Mouse (Mus musculus) forebrain, embryonic 11.5 days (tissue): ENCODE measurements around the gene Scyl1. TPM values are rescaled to one million over a fixed set of nuclear protein-coding genes. Genes with fewer than 3 reads are reported as not detected.

Experiments used
- ATAC-seq: fragments of 200-750 bp; cut with Nextera tagmentation; replicated peaks from 2 replicates; pipeline ENCODE4 v1.8.0; 2017; ENCODE audit warnings: moderate TSS enrichment; ENCODE audit not compliant: low FRiP score
- DNase-seq: peaks from one replicate; pipeline ENCODE4 v3.0.0-alpha.2; 2017; ENCODE audit warnings: low spot score
- H3K27ac ChIP-seq: fragments of 300-500 bp; sonication (generic); 2 replicates; pipeline ENCODE4 v1.5.1; 2014; ENCODE audit warnings: low read depth, low read length
- H3K27me3 ChIP-seq: fragments of 300-500 bp; sonication (generic); 2 replicates; pipeline ENCODE4 v1.6.1; 2014; ENCODE audit warnings: mild to moderate bottlenecking, low read length, mixed read lengths; ENCODE audit not compliant: control insufficient read depth, insufficient read depth
- H3K36me3 ChIP-seq: fragments of 300-500 bp; sonication (generic); 2 replicates; pipeline ENCODE4 v1.6.1; 2014; ENCODE audit warnings: mild to moderate bottlenecking, low read length, moderate library complexity, mixed read lengths; ENCODE audit not compliant: control insufficient read depth, insufficient read depth
- H3K4me1 ChIP-seq: fragments of 300-500 bp; sonication (generic); replicated peaks from 2 replicates; pipeline ENCODE4 v1.6.1; 2014; ENCODE audit warnings: low read length, mixed read lengths; ENCODE audit not compliant: control insufficient read depth, insufficient read depth
- H3K4me2 ChIP-seq: fragments of 300-500 bp; sonication (generic); 2 replicates; pipeline ENCODE4 v1.6.1; 2014; ENCODE audit warnings: low read depth, mild to moderate bottlenecking, low read length, moderate library complexity, mixed read lengths; ENCODE audit not compliant: severe bottlenecking
- H3K4me3 ChIP-seq: fragments of 300-500 bp; sonication (generic); 2 replicates; pipeline ENCODE4 v1.5.1; 2014; ENCODE audit warnings: low read depth, low read length
- H3K9ac ChIP-seq: fragments of 300-500 bp; sonication (generic); 2 replicates; pipeline ENCODE4 v1.6.1; 2014; ENCODE audit warnings: low read length
- H3K9me3 ChIP-seq: fragments of 300-500 bp; sonication (generic); 2 replicates; pipeline ENCODE4 v1.6.1; 2016; ENCODE audit warnings: low read length, mixed read lengths; ENCODE audit not compliant: control insufficient read depth
- WGBS: fragments of 180-500 bp; shearing (Covaris S2); extraction: QIAGEN DNeasy Blood & Tissue Kit; methylation state at CpG from one replicate; pipeline ENCODE4 v1.1.7; 2014; 5-methylcytosine and 5-hydroxymethylcytosine counted together
- polyA plus RNA-seq: library from polyadenylated mRNA; unstranded; fragments of >200 nt; fragmentation: Nextera tagmentation; extraction: Ambion mirVana; gene quantifications from 2 replicates; pipeline ENCODE4 v1.2.1, GENCODE M21; 2014

Gene Scyl1
- polyA plus RNA-seq, 1 experiment from 2014 or later: 65.2 TPM

- no peak for ATAC-seq
- Histone ChIP-seq H3K9ac (no peak overlapping the region), H3K9me3 (no peaks in the 10 kb centered on the region), H3K4me2 (no peak overlapping the region), H3K4me1 (peaks cover 6% of the 10 kb centered on the region; the same call in 1 of the 2 replicates), H3K36me3 (no peaks in the 10 kb centered on the region; the same call in 1 of the 2 replicates), H3K4me3 (no peak overlapping the region), H3K27ac (no peak overlapping the region), H3K27me3 (no peaks in the 10 kb centered on the region)
- DNase-seq: no peak
- 76% methylated on average over 5 of the region's 5 CpGs for WGBS
Measured at GRCm38 (mm10) chr19:5713255-5713654, 58.0 kb downstream of the Scyl1 start.

- H3K27me3 ChIP-seq: no peaks in the 10 kb centered on the region
- no peak overlapping the region for H3K4me3 ChIP-seq
- no peak overlapping the region for H3K9ac ChIP-seq
- H3K36me3 ChIP-seq: no peaks in the 10 kb centered on the region; the same call in 1 of the 2 replicates
- 91% methylated on average over 14 of the region's 14 CpGs for WGBS
- H3K27ac ChIP-seq: no peak overlapping the region
- ATAC-seq: no peak
- H3K9me3 ChIP-seq: no peaks in the 10 kb centered on the region
- peaks cover 6% of the 10 kb centered on the region; the same call in 1 of the 2 replicates for H3K4me1 ChIP-seq
- no peak overlapping the region for H3K4me2 ChIP-seq
- no peak for DNase-seq
Measured at GRCm38 (mm10) chr19:5711907-5712460, 59.2 kb downstream of the Scyl1 start.

- DNase-seq: no peak
- no peak overlapping the region for H3K4me2 ChIP-seq
- no peaks in the 10 kb centered on the region for H3K9me3 ChIP-seq
- peaks cover 3% of the 10 kb centered on the region; the same call in 1 of the 2 replicates for H3K4me1 ChIP-seq
- H3K4me3 ChIP-seq: no peak overlapping the region
- ATAC-seq: no peak
- H3K27ac ChIP-seq: no peak overlapping the region
- no peaks in the 10 kb centered on the region; the same call in 1 of the 2 replicates for H3K36me3 ChIP-seq
- 10% methylated on average over 3 of the region's 3 CpGs for WGBS
- H3K9ac ChIP-seq: no peak overlapping the region
- H3K27me3 ChIP-seq: no peaks in the 10 kb centered on the region
Measured at GRCm38 (mm10) chr19:5711218-5711617, 60.0 kb downstream of the Scyl1 start.

GRCm38 (mm10) chr19:5710581-5710980 is 60.6 kb downstream of the Scyl1 start:
- 78% methylated on average over 7 of the region's 8 CpGs for WGBS
- no peak overlapping the region for H3K9ac ChIP-seq
- no peak overlapping the region for H3K27ac ChIP-seq
- H3K4me2 ChIP-seq: no peak overlapping the region
- H3K4me1 ChIP-seq: peaks cover under 1% of the 10 kb centered on the region; the same call in 1 of the 2 replicates
- H3K27me3 ChIP-seq: no peaks in the 10 kb centered on the region
- no peak overlapping the region for H3K4me3 ChIP-seq
- ATAC-seq (no peak), DNase-seq (no peak)
- H3K9me3 ChIP-seq: no peaks in the 10 kb centered on the region
- no peaks in the 10 kb centered on the region; the same call in 1 of the 2 replicates for H3K36me3 ChIP-seq

- DNase-seq (no peak), ATAC-seq (no peak)
- Histone ChIP-seq H3K4me3 (no peak overlapping the region), H3K4me1 (no peaks in the 10 kb centered on the region), H3K9ac (no peak overlapping the region), H3K27me3 (no peaks in the 10 kb centered on the region), H3K9me3 (no peaks in the 10 kb centered on the region), H3K27ac (no peak overlapping the region), H3K4me2 (no peak overlapping the region), H3K36me3 (no peaks in the 10 kb centered on the region; the same call in 1 of the 2 replicates)
- 95% methylated on average over 6 of the region's 6 CpGs for whole genome bisulfite sequencing
Measured at GRCm38 (mm10) chr19:5710068-5710467, 61.2 kb downstream of the Scyl1 start.

Other genes with a start within 250 kb of the Scyl1 start
- 0.11 and 0.35 TPM in 2 replicates for gene Ovol1, start 210.8 kb downstream of the Scyl1 start, polyA plus RNA-seq
- 1.9 and 2.5 TPM in 2 replicates for gene Ap5b1, start 203.4 kb downstream of the Scyl1 start, polyA plus RNA-seq
- 158 and 198 TPM in 2 replicates for gene Rnaseh2c, start 169.5 kb downstream of the Scyl1 start, polyA plus RNA-seq
- gene Kat5, start 161.2 kb downstream of the Scyl1 start, polyA plus RNA-seq: 38.0 and 38.9 TPM in 2 replicates
- 37.8 and 39.9 TPM in 2 replicates for gene Rela, start 133.9 kb downstream of the Scyl1 start, polyA plus RNA-seq
- 18.4 and 19.9 TPM in 2 replicates for gene Sipa1, start 107.7 kb downstream of the Scyl1 start, polyA plus RNA-seq
- 20.4 and 21.7 TPM in 2 replicates for gene Map3k11, start 82.7 kb downstream of the Scyl1 start, polyA plus RNA-seq
- 34.1 and 37.7 TPM in 2 replicates for gene Pcnx3, start 82.5 kb downstream of the Scyl1 start, polyA plus RNA-seq
- gene Kcnk7, start 67.1 kb downstream of the Scyl1 start, polyA plus RNA-seq: not detected in 2 replicates
- gene Ehbp1l1, start 45.1 kb downstream of the Scyl1 start, polyA plus RNA-seq: 6.8 and 7.4 TPM in 2 replicates
- gene Fam89b, start 41.8 kb downstream of the Scyl1 start, polyA plus RNA-seq: 140 and 162 TPM in 2 replicates
- gene Ltbp3, start 30.5 kb downstream of the Scyl1 start, polyA plus RNA-seq: 5.0 and 5.5 TPM in 2 replicates
- gene Frmd8, start 103.9 kb upstream of the Scyl1 start, polyA plus RNA-seq: 20.4 and 24.5 TPM in 2 replicates
- gene Slc25a45, start 106.4 kb upstream of the Scyl1 start, polyA plus RNA-seq: 0.90 and 1.1 TPM in 2 replicates
- gene Tigd3, start 122.7 kb upstream of the Scyl1 start, polyA plus RNA-seq: 10.1 and 10.7 TPM in 2 replicates
- gene Dpf2, start 141.6 kb upstream of the Scyl1 start, polyA plus RNA-seq: 232 and 246 TPM in 2 replicates
- 1.8 and 2.5 TPM in 2 replicates for gene Cdc42ep2, start 153.4 kb upstream of the Scyl1 start, polyA plus RNA-seq
- gene Pola2, start 192.8 kb upstream of the Scyl1 start, polyA plus RNA-seq: 108 and 118 TPM in 2 replicates
- not detected in 2 replicates for gene Slc22a20, start 214.7 kb upstream of the Scyl1 start, polyA plus RNA-seq
- gene Capn1, start 244.5 kb upstream of the Scyl1 start, polyA plus RNA-seq: 3.9 and 5.3 TPM in 2 replicates